Mouse (Mus musculus) spleen, adult 2 months (tissue): ENCODE data around the gene Zbtb25.

Experiments
- CTCF ChIP-seq: fragments of 200-500 bp; IDR thresholded peaks from 2 replicates; pipeline ENCODE4 v1.5.1; 2011; ENCODE audit warnings: mild to moderate bottlenecking, inconsistent platforms; ENCODE audit not compliant: insufficient read depth, insufficient read length, insufficient replicate concordance; ENCODE audit errors: extremely low read depth
- POLR2A ChIP-seq: fragments of 200-500 bp; IDR thresholded peaks from 2 replicates; pipeline ENCODE4 v1.6.1; 2011; ENCODE audit warnings: low read depth, low read length, inconsistent platforms

DNA sequence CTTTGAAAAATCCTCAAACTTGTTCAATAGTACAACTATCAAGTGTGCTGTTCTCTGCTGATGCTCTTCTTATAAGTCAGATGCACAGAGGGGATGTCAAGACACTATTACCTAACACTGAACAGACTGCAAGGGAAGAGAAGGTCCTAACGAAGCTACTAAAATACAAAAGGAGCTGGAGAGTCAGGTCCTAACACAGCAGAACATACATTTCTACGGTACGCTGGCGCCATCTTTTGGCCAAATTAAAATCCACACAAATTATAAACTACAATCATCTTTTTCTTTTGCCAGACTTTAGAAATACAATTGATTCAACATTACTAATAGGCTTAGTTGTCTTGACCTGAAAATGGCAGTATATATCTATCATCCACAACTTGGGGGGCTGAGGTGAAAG is 28.3 kb downstream of the Zbtb25 start:
- TF ChIP-seq CTCF: peak; percentile 32; the same call in 1 of the 2 replicates
- TF ChIP-seq POLR2A: no peak
